Mouse (Mus musculus) liver, adult 2 months (tissue): Measurements from ENCODE around the gene Noxo1. TPM values are rescaled to one million over a fixed set of nuclear protein-coding genes. Genes with fewer than 3 reads are reported as not detected.

Source experiments
- DNase-seq: peaks from one replicate; pipeline ENCODE4 v3.0.0-alpha.2; 2011; ENCODE audit warnings: low read depth, low spot score; ENCODE audit errors: extremely low read depth
- H3K27ac ChIP-seq: fragments of 200-500 bp; replicated peaks from 2 replicates; pipeline ENCODE4 v1.5.1; 2012; ENCODE audit warnings: low read depth, mild to moderate bottlenecking, control low read depth, inconsistent platforms, low read length; ENCODE audit not compliant: insufficient read depth
- H3K27me3 ChIP-seq: fragments of 200-500 bp; 2 replicates; pipeline ENCODE4 v1.6.1; 2012; ENCODE audit warnings: mild to moderate bottlenecking, moderate library complexity, low read length, inconsistent platforms; ENCODE audit not compliant: control insufficient read depth, insufficient read depth
- H3K36me3 ChIP-seq: fragments of 200-500 bp; 2 replicates; pipeline ENCODE4 v1.6.1; 2012; ENCODE audit warnings: low read length, inconsistent platforms; ENCODE audit not compliant: control insufficient read depth, insufficient read depth
- H3K4me1 ChIP-seq: fragments of 200-500 bp; 2 replicates; pipeline ENCODE4 v1.6.1; 2011; ENCODE audit warnings: low read length; ENCODE audit not compliant: control insufficient read depth, insufficient read depth
- H3K4me3 ChIP-seq: fragments of 200-500 bp; 2 replicates; pipeline ENCODE4 v1.5.1; 2011; ENCODE audit warnings: low read depth, mild to moderate bottlenecking, control low read depth, low read length, moderate library complexity; ENCODE audit not compliant: insufficient read depth
- H3K79me2 ChIP-seq: fragments of 200-500 bp; 2 replicates; pipeline ENCODE4 v1.6.1; 2012; ENCODE audit warnings: inconsistent platforms, mild to moderate bottlenecking, low read length, moderate library complexity; ENCODE audit not compliant: control insufficient read depth, insufficient read depth
- H3K9ac ChIP-seq: fragments of 200-500 bp; 2 replicates; pipeline ENCODE4 v1.6.1; 2012; ENCODE audit warnings: low read depth, mild to moderate bottlenecking, control low read depth, inconsistent platforms, low read length
- CTCF ChIP-seq: fragments of 200-500 bp; IDR thresholded peaks from 2 replicates; pipeline ENCODE4 v1.5.1; 2011; ENCODE audit warnings: low read depth, low read length, control low read depth
- POLR2A ChIP-seq: fragments of 200-500 bp; IDR thresholded peaks from 2 replicates; pipeline ENCODE4 v1.6.1; 2011; ENCODE audit warnings: low read length, control low read depth; ENCODE audit not compliant: insufficient read depth; ENCODE audit errors: extremely low read depth
- WGBS: fragments of 180-500 bp; shearing (Covaris S2); methylation state at CpG from one replicate; pipeline ENCODE4 v1.1.7; 2018; 5-methylcytosine and 5-hydroxymethylcytosine counted together
- polyA plus RNA-seq: library from polyadenylated mRNA; depleted of rRNA; stranded (reverse); fragments of >200 nt; gene quantifications from 2 replicates; pipeline ENCODE4 v1.2.3, GENCODE M21; 2012
- total RNA-seq: library from RNA; depleted of rRNA; stranded (reverse); fragments of >200 nt; gene quantifications from 2 replicates; pipeline ENCODE4 v1.2.3, GENCODE M21; 2014

The Noxo1 gene
- total and polyA plus RNA-seq, 2 experiments: 0.37 to 2.7 TPM

DNA sequence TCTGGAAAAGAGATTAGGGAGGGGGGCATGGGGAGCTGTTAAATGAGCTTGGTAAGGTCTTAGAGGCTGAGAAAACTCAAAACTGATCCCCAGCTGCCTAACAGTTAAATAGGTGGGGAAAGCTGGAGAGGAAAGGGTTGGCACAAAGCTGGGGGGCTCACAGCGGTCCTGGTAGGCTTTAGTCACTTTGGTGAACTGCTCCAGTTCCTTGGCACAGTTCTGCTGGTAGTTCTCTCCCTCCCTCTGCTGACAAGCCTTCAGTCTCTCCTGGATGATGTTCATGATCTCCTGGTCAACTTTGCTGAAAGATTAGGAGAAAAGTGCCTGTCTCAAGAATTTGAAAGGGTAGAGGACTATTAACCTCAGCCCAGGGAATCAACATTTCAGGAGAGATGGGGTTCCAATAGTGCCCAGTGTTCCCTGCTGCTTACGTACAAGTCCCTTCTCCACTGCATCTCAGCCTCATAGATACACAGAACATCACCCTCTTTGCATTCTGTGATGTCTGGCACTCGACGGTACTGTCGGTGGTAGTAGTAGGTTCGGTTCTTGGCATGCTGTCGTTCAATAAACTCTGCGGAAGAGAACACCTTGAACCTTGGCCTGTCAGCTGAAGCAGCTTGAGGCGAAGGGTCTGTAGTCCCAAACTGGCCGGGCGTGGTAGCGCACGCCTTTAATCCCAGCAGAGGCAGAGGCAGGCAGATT is 26.3 kb downstream of the Noxo1 start:
- TF ChIP-seq POLR2A (no peak), CTCF (no peak)
- DNase-seq: peak; percentile 59
- H3K27me3 ChIP-seq: no peaks in the 10 kb centered on the region
- peaks cover 8% of the 10 kb centered on the region; the same call in 1 of the 2 replicates for H3K79me2 ChIP-seq
- 0 out of 2 replicates have a peak overlapping the region, but pooled peaks have one; percentile 4 for H3K27ac ChIP-seq
- peaks cover 12% of the 10 kb centered on the region for H3K36me3 ChIP-seq
- H3K4me1 ChIP-seq: peaks cover 21% of the 10 kb centered on the region
- peak overlapping the region; percentile 2; the same call in 1 of the 2 replicates for H3K4me3 ChIP-seq
- H3K9ac ChIP-seq: peak overlapping the region; percentile 28
- WGBS: 17% methylated on average over 13 of the region's 13 CpGs

DNA sequence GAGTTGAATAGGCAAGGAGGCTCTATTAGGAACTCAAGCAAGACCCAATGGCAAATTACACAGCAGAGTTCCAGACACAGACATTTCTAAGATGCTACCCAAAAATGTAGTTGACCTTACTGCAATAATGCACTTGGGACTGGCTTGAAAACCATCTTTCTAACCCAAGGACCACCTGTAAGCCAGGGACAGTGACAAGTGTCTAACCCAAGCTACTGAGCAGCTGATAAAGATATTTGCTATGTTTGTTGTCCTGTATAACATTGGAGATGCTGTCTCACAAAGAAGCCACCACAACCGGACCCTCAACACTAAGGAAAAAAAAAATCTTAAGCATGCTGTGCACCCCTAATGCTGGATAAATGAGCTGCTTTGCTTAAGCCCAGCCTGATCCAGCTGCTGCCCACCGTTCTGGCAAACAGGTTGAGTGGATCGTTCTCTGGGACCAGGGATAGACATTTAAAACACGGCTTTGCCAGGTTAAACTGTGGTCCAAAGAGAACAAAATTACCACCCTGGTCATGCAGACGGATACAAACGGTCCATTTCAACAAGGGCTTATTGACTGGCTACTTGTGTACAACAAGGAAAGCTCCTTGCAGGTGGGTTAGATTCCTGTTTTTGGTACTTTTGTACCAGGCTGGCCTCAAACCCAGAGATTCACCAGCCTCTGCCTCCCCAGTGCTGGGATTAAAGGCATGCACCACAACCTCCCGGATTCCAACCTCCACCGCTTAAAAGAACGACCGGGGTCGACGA is 27.3 kb downstream of the Noxo1 start:
- TF ChIP-seq POLR2A: no peak
- no peak for TF ChIP-seq CTCF
- peaks cover 8% of the 10 kb centered on the region; the same call in 1 of the 2 replicates for H3K79me2 ChIP-seq
- H3K27me3 ChIP-seq: no peaks in the 10 kb centered on the region
- peak overlapping the region; percentile 92 for H3K27ac ChIP-seq
- under 1% methylated on average over 12 of the region's 12 CpGs for WGBS
- peak; percentile 26 for DNase-seq
- H3K36me3 ChIP-seq: peaks cover 12% of the 10 kb centered on the region
- peak overlapping the region; percentile 95 for H3K9ac ChIP-seq
- H3K4me3 ChIP-seq: peak overlapping the region; percentile 93
- H3K4me1 ChIP-seq: peaks cover 21% of the 10 kb centered on the region

DNA sequence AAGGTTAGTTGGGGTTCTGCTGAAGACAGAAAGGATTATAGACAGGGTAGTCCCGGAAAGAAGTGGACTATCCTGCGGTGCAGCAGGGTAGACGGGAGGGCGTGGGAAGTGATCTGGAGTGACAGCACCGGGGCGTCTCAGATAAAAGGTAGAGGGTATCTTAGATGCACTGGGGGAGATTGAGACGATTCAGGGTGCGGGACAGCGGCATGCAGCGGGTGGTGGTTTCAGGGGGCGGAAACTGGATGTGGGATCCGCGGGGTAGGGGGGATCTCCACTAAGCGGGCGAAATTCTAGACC is 27.8 kb downstream of the Noxo1 start:
- H3K27ac ChIP-seq: peak overlapping the region; percentile 92
- DNase-seq: no peak
- 0% methylated on average over 15 of the region's 15 CpGs for WGBS

DNA sequence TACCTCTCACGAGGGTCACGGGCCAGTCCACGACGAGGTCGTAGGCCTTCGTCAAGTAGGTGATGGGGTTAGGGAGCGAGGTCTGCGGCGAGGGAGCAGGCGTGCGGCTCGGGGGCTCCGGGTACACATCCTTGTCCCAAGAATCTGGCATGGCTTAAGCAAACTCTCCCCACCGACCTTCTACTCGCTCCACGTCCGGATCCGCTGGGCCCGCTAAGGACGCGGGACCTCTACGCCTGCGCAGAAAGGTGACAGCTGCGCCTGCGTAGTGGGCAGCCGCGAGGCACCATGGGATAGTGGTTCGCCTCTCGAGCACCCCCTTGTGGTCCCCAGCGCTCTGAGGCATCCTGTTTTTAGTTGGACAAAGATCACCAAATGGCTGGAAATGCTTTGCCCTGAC is 28.1 kb downstream of the Noxo1 start, which contains the start of gene Ndufb10:
Gene Ndufb10 (minus strand): TSS at position 295 of the 400 bp plus-strand sequence.
- Histone ChIP-seq H3K79me2 (peaks cover 8% of the 10 kb centered on the region; the same call in 1 of the 2 replicates), H3K27me3 (no peaks in the 10 kb centered on the region), H3K36me3 (peaks cover 12% of the 10 kb centered on the region), H3K9ac (peak within 1 kb of the TSS; percentile 95), H3K4me3 (peak within 1 kb of the TSS; percentile 93), H3K27ac (peak within 1 kb of the TSS; percentile 92), H3K4me1 (peaks cover 19% of the 10 kb centered on the region)
- whole genome bisulfite sequencing: under 1% methylated on average over 30 of the region's 30 CpGs
- TF ChIP-seq CTCF (peak; percentile 97), POLR2A (peak; percentile 95)
- peak; percentile 74 for DNase-seq

More for the DNA sequence above, 27.8 kb downstream of the Noxo1 start:
- Histone ChIP-seq H3K9ac (peak overlapping the region; percentile 95), H3K4me1 (peaks cover 21% of the 10 kb centered on the region), H3K27me3 (no peaks in the 10 kb centered on the region), H3K36me3 (peaks cover 12% of the 10 kb centered on the region), H3K4me3 (peak overlapping the region; percentile 93), H3K79me2 (peaks cover 8% of the 10 kb centered on the region; the same call in 1 of the 2 replicates)
- TF ChIP-seq CTCF (no peak), POLR2A (no peak)

DNA sequence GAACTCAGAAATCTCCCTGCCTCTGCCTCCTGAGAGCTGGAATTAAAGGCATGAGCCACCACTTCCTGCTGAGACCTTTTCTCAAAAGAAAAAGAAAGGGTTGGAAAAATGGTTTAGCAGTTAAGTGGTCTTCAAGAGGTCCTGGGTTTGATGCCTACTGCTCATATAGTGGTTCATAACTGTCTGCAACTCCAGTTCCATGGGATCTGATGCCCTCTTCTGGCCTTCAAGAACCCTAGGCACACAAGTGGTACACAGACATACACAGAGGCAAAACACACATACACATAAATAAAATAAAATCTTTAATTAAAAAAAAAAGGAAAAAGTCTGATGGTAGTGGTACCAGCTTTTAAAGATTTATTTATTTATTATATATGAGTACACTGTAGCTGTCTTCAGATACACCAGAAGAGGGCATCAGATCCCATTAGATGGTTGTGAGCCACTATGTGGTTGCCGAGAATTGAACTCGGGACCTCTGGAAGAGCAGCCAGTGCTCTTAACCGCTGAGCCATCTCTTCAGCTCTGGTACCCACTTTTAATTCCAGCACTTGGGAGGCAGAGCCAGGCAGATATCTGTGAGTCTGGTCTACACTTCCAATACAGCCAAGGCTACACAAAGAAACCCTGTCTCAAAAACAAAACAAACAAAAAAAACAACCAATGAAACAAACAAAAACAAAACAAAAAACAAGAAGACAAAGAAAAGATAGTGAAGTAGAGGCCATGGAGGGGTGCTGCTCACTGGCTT is 29.8 kb downstream of the Noxo1 start:
- H3K4me1 ChIP-seq: peaks cover 19% of the 10 kb centered on the region
- H3K36me3 ChIP-seq: peaks cover 12% of the 10 kb centered on the region
- 61% methylated on average over 3 of the region's 3 CpGs for WGBS
- H3K4me3 ChIP-seq: no peak overlapping the region
- no peak overlapping the region for H3K9ac ChIP-seq
- peak; percentile 14 for DNase-seq
- no peak overlapping the region for H3K27ac ChIP-seq
- TF ChIP-seq CTCF (0 out of 2 replicates have a peak, but pooled peaks have one; percentile 10), POLR2A (no peak)
- H3K79me2 ChIP-seq: peaks cover 8% of the 10 kb centered on the region; the same call in 1 of the 2 replicates
- no peaks in the 10 kb centered on the region for H3K27me3 ChIP-seq
